Mouse (Mus musculus): ENCODE measurements at regions not wholly inside any gene's neighbourhood (a gene's known extent, or its start where the extent isn't known, plus 50 kb on each side); places are given as distances from the start of the nearest gene placed in this dataset.

DNA sequence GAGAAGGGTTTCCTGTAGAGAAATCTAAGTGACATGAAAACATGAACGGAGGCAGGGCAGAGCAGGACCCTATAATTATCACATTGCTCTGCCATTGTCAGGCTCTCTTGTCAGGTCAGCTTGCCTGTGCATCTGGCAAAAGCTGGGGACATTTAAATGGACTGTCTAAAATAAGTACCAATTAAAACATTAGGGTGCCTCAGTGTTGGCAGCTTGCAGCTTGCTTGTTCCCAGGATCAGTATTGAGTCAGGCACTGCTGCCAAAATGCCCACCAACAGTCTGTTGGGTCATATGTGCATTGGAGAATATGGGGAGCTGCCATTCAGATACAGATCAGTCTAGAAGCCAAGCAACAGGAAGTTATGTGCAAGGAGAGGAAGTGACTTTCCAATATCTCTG lies 349.5 kb upstream of the B3gat1 start:
- no peak for DNase-seq

- DNase-seq = no peak
Observed at GRCm38 (mm10) chr9:26398635-26399034, 334.9 kb upstream of the B3gat1 start.

DNA sequence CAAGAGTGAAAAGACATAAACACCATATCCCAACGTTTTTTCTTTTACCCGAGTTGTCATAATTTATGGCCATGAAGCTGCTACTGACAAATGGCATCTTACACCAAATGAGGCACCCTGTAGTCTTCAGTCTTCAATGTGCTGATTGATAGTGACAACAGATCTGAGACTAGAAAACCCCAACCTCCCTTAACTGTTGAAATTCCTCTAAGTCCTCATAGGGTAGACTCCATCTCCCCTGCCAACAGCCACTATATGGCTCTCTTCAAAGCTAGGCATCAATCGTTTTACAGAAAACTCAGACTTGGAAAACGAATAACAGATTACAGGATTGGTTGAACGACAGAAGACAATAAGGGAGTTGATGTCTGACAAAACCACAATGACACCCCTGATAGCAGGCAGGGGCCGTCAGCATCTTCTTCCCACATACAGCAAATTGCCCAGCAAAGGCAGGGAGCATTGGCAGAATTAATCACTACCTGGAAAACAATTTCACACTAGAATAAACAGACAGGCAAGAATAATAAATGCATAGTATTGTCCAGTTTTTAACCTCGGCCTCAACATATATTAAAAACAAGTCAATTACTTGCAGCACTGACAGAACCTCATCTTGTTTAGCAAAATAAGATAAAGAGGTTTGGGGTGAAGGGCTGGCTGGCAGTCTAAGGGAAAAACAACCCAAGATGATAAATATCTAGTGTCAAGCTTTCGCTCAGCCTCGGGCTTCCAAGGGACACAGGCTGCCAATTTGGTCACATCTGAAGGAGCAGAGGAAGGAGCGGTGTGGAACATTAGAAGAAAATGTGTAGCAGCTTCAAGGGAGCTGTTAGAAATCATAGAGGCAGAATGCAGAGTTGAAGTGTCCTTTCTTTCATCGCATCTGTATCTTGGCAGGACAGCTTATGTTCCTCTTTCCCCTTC lies 310.4 kb upstream of the B3gat1 start:
- DNase-seq = no peak

GRCm38 (mm10) chr9:26435507-26435906 lies 298.0 kb upstream of the B3gat1 start:
- no peak for DNase-seq

DNA sequence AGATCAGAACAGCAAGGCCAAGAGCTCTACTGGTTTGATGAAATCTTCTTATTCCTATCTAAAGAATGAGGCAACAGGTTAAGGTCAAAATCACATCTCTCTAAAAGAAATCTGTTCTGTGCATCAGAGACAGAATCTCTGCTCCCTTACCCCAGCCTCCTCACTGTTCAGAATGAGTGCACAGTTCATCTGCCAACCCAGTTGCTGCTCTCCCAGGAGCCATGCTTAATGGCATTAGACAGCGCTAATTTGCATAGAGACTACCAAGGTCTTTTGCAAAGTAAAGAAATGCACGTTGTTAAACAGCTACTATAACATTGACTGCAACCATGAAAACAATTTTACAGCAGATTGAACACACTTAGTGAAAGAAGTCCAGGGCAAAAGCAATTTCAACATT lies 296.3 kb upstream of the B3gat1 start:
- no peak for DNase-seq

GRCm38 (mm10) chr9:26453924-26454323 lies 279.6 kb upstream of the B3gat1 start:
- DNase-seq = no peak

DNA sequence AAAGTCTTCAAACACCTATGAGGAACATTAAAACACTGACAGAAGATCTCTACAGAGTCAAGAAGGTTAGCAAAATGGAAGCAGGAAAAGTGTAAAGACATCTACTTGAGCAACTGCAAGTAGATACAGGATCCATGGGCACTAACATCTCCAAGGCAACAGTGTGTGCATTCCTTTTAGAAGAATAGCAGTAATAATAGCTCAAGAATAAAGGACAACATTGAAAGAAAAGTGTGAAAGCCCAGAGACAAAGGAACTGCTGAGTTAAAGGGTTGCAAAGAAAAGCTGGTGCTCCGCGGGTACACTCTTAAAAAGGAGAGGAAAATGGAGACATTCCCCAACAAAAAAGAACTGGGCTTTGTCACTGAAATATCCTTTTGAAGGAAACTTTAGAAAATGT lies 272.4 kb upstream of the B3gat1 start:
- no peak for DNase-seq

GRCm38 (mm10) chr9:26470694-26471392 lies 262.7 kb upstream of the B3gat1 start:
- DNase-seq = no peak

GRCm38 (mm10) chr9:26476341-26476740 lies 257.2 kb upstream of the B3gat1 start:
- no peak for DNase-seq

- no peak for DNase-seq
Observed at GRCm38 (mm10) chr9:26480881-26481280, 252.6 kb upstream of the B3gat1 start.

- no peak for DNase-seq
Observed at GRCm38 (mm10) chr9:26481890-26482289, 251.6 kb upstream of the B3gat1 start.

DNA sequence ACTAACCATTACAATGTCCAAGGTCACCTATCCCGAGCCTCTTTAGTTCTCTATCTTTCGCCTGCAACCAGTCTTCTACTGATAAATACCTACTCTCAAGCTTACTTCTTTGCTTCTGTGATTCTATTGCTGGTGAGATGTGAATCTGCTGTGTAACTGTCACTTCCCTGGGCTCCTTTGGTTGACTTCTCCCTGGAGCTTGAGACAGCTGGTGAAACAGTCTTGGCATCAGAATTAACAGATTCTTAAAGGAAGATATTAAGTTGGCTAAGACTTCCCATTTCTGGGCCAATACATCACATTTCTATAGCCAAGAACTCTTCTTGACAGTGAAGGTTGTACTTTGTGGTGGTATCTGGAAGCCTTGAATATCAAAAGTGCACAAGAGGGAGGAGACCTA lies 239.8 kb upstream of the B3gat1 start:
- no peak for DNase-seq

GRCm38 (mm10) chr9:26502027-26502426 lies 231.5 kb upstream of the B3gat1 start:
- DNase-seq = no peak

DNA sequence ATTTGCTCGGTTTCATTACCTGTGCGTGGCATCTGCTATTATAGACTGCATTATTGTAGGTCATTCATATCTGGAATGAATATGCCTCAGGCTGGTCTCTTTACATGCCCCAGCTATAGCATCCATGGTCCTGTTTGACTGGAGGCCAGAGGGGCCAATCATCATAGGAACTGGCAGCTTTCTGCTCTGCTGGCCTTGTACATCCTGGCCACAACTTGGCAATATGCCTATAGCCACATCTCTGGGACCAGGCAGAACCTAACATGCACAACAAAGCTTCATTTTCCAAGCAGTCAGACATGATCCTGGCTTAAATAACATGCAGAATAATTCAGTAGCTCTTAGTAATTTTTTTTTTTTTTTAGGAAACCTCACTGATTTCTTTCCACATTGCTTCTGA lies 227.6 kb upstream of the B3gat1 start:
- DNase-seq = no peak

DNA sequence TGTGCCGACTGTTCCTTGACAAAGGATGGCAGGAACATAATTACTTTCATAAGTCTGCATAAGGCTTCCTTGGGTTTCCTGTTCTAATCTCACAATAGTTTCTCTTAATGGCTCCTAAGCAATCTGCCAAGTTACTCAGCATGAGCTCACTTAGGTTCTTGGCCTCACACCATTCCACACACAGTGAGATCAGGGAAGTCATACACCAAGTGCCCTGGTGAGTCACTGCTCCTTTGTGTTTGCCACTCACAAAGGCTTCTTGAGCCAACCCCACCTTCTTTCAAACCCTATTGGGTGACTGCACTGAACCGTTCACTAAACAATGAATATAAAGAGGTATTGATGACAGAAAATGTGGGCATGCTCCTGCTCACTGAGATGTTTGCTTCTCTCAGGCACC lies 214.9 kb upstream of the B3gat1 start:
- DNase-seq = peak; percentile 42 to 63

GRCm38 (mm10) chr9:26519581-26520501 lies 213.7 kb upstream of the B3gat1 start:
- DNase-seq = peak; percentile 13 to 19

GRCm38 (mm10) chr9:26524089-26524488 lies 209.4 kb upstream of the B3gat1 start:
- peak in 1 of 2 experiments; percentile 34 for DNase-seq

DNA sequence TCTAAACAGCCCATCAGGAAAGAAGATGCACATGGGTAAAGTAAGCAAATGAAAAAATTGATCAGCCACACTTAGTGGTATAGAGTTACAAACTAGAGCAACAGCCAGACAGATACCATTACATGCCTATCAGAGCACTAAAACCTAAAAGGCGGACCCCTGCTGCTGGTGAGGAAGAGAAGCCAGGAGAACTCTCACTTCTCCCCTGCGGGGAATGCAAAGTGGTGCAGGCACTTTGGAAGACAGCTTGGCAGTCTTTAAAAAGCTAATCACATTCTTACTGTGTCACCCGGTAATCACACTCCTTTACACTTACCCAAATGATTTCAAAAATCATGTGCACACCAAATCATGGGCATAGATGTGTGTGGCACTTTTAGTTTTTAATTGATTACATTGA lies 204.8 kb upstream of the B3gat1 start:
- DNase-seq = no peak

DNA sequence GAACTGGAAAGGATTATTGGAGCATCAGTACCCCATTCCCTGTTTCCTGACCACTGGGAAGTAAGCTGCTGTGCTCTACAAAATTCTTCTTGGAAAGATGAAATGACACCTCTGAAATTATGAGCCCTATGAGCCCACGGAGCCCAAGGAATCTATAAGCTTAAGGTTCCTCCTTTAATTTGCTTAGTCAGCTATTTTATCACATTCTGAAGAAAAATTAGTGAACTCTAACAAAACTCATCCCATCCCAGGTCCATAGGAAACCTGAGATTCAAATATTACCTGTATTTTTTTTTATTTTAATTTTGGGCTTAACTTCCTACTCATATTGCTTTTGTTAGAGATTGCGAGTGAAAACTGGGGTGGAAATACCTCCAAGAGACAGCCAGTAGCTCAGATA lies 194.5 kb upstream of the B3gat1 start:
- no peak for DNase-seq

GRCm38 (mm10) chr9:26548328-26548922 lies 185.1 kb upstream of the B3gat1 start:
- peak in 1 of 2 experiments; percentile 7 for DNase-seq

GRCm38 (mm10) chr9:26549118-26549517 lies 184.4 kb upstream of the B3gat1 start:
- DNase-seq = no peak

DNA sequence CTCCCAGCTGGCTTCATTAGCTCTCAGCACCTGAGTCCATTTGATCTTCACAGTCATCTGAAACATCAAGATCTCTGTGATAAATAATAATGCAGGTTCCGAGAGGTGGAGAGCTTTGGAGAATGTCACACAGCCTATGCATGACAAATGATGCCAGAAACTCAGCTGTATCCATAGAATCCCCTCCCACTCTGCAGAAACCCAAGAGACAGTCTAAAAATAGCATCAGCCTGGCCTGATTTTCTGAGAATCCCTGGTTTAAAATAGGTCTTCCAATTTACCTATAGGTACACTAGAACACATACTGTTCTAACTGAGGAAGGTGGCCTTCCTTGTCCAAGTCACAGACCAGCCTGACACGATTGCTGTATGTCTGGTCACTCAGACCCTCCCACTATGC lies 184.0 kb upstream of the B3gat1 start:
- no peak for DNase-seq

GRCm38 (mm10) chr9:26575990-26576389 lies 157.5 kb upstream of the B3gat1 start:
- no peak for DNase-seq

Measured in lung, adult 18-20 months (tissue).